Mouse (Mus musculus): Measurements from ENCODE around the gene Zfp972.
"Not testable (repeated sequence)": the region's sequence is repeated elsewhere in the genome, so short reads cannot be mapped to it uniquely, and the experiment has no call there.

Zfp972 gene

DNA sequence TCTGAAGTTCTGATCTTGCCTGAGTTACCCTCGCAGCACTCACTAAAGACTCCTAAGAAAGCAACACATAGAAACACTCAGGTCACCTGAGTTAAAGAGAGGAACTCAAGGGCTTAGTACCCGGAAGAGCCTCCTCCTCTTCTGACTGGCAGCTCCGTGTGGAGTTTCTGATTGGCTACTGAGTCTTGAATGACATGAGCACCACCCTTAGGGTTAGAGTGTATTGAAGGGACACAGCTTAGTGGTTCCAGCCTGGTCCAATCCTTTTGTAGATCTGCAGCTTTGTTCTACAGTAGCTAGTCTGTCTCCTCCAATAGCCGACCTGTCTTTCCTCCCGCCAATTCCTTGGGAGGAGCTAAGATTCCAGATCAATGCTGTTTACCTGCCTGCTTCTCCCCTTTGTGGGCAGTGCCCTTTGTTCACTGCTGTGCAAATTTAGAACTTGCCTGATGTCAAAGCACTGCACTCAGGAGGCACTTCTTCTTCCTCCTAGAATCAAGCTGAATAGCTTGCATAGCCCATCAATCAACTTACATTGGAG lies at the start of gene Zfp972:
Gene Zfp972 (minus strand): TSS at position 51 of the 541 bp plus-strand sequence.
- DNase-seq (ENCODE audit: low read depth, low spot score): not testable (repeated sequence)

DNA sequence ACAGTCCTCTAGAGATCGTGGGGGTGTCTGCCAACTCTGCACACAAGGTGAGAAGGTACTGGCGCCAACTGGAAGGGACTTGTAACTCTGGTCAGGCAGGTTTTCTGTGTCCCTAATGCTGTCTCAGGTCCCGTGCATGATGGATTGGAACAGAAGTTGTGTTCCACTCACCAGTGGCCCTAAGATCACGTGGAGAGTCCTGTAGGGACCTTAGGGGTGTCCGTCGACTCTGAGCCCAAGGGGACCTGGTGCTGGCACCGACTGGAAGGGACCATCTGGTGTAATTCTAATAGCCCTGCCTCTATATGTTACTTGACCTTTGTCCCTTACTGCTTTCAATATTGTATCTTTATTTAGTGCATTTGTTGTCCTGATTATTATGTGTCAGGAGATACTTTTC lies 49.4 kb upstream of the Zfp972 start:
- not testable (repeated sequence) for DNase-seq (ENCODE audit: low read depth, low spot score)

DNA sequence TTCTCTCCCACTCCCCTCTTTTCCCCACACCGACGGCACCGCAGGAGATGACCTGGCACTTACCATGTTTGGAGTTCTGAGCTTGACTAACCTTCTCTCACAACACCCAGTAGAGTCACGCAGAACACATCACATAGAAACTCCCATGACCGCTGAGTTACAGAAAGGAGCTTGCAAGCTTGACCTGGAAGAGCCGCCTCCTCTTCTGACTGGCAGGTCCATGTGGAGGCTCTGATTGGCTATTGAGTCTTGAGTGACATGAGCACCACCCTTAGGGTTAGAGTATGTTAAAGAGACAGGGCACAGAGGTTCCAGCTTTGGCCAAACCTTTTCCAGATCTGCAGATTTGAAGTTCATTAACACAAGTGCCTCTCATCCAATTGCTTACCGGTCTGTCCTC lies 31.7 kb upstream of the Zfp972 start, which contains the start of gene Gm14326:
Gene Gm14326 (minus strand): TSS at position 153 of the 400 bp plus-strand sequence.
- DNase-seq (ENCODE audit: low read depth, low spot score): not testable (repeated sequence)

DNA sequence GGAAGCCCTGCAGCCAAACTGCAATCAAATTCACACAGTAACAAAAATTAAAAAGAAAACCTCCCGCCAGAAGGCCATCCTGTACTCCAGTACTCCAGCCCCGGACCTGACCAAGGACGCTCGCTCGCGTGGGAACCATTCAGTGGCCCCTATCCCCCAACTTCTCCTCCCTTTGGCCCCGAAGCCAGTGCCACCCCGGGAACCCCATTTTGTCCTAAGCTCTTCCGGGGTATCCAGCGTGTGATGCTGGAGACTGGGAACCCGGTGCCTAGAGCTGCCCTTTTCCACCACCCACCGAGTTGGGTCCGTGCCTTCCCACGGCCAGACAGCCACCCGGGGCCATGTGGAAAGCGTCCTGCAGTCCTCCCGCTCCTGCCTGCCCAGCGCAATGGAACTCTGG lies 31.3 kb upstream of the Zfp972 start:
- not testable (repeated sequence) for DNase-seq (ENCODE audit: low read depth, low spot score)

DNA sequence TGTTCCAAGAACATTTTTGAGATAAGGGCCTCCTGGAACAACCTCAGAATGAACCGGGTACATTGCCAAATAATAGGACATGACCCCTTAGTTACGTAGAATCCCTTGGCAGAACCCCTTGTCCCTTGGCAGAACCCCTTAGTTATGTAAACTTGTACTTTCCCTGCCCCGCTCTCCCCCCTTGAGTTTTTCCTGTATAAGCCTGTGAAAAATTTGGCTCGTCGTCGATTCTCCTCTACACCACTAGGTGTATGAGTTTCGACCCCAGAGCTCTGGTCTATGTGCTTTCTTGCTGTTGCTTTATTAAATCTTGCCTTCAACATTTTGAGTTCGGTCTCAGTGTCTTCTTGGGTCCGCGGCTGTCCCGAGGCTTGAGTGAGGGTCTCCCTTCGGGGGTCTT lies 22.1 kb downstream of the Zfp972 start:
- DNase-seq (ENCODE audit: low read depth, low spot score): not testable (repeated sequence)

DNA sequence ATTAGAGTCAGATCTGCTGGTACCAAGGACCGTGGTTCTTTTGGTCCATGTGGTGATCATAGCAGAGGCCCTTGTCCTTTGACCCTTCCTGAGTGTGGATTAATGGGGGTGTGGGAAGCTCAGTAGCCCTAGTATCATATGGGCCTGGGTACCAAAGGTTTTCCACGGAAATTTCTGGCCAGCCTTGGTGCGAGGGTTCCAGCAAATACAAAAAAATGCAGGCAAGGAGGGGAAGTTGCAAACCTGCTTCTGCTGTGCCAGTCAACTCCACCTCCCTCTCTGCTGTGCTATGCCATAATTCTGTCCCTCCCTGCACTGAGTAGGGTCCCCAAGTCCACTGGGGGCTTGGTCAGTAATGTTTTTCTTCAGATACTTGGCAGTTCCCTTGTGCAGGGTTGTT lies 27.2 kb downstream of the Zfp972 start:
- not testable (repeated sequence) for DNase-seq (ENCODE audit: low read depth, low spot score)

DNA sequence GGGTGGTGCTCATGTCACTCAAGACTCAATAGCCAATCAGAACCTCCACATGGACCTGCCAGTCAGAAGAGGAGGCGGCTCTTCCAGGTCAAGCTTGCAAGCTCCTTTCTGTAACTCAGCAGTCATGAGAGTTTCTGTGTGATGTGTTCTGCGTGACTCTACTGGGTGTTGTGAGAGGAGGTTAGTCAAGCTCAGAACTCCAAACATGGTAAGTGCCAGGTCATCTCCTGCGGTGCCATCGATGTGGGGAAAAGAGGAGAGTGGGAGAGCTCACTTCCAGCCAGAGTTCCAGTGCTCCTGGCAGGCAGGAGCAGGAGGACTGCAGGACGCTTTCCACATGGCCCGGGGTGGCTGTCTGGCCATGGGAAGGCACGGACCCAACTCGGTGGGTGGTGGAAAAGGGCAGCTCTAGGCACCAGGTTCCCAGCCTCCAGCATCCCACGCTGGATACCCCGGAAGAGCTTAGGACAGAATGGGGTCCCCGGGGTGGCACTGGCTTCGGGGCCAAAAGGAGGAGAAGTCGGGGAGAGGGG lies 28.3 kb downstream of the Zfp972 start, which contains the start of gene Gm14327:
Gene Gm14327 (plus strand): TSS at position 51 of the 533 bp plus-strand sequence.
- DNase-seq (ENCODE audit: low read depth, low spot score): not testable (repeated sequence)

DNA sequence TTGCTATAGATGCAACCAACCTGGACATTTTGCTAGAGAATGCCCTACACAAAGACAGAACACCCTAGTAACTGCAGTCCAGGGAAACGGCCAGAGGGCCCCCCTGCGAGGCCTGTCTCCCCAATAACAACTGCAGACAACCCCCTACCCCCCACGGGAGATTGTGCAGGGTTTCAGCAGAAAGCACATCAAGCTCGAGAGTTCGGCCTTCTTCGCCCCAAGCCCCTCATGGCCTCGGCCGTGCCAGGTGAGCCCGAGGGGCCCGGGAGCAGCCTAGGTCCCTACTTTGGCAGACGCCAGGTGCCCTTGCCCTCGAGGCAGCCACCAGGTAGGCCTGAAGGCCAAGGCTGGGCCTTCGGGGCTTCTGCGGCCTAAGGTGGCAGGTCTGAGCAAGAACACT lies 37.7 kb downstream of the Zfp972 start:
- DNase-seq (ENCODE audit: low read depth, low spot score): not testable (repeated sequence)

DNA sequence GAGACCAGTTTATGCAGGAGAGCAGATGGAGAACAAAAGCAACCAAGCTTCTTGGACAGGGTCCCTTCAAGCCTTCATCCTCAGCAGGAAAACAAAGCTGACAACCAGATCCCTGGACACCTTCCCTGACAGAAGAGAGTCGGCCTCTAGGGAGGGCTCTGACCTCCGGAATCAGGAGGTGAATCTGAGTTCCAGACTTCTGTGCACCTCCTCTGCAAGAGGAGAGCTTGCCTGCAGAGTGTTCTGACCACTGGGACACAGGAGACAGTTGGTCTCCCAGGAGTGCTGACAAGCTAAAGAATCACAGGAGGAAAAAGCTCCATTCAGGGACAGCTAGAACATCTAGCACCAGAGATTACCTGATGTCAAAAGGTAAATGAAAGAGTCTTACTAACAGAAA lies 63.2 kb downstream of the Zfp972 start:
- not testable (repeated sequence) for DNase-seq (ENCODE audit: low read depth, low spot score)

Data from brain, embryonic 18.5 days (tissue).